Mouse (Mus musculus): Measurements from ENCODE around the gene Krt82. TPM values are rescaled to one million over a fixed set of nuclear protein-coding genes. Genes with fewer than 3 reads are reported as not detected.
A peak's percentile ranks its signal among the peaks of the same experiment; 100 is the strongest.

Gene Krt82
- total RNA-seq (2021), result not detected
- long read RNA-seq, experiment 1, result 0 reads
- long read RNA-seq, experiment 2, result 0 reads

- no peak for DNase-seq
These were observed at the start of gene Krt82 for GRCm38 (mm10) chr15:101550567-101550966. Gene Krt82 (minus strand): TSS chr15:101550667.

- no peak for DNase-seq
These were observed 48.7 kb upstream of the Krt82 start for GRCm38 (mm10) chr15:101599123-101599522.

GRCm38 (mm10) chr15:101588216-101588615 lies 37.7 kb upstream of the Krt82 start:
- no peak for DNase-seq

GRCm38 (mm10) chr15:101584456-101584855 lies 34.0 kb upstream of the Krt82 start:
- no peak for DNase-seq

GRCm38 (mm10) chr15:101583211-101583965 lies 32.9 kb upstream of the Krt82 start:
- no peak for DNase-seq

- no peak for DNase-seq
These were observed 31.2 kb upstream of the Krt82 start for GRCm38 (mm10) chr15:101581701-101582100.

GRCm38 (mm10) chr15:101575506-101575905 lies 25.0 kb upstream of the Krt82 start:
- no peak for DNase-seq

- DNase-seq, result no peak
These were observed 23.4 kb upstream of the Krt82 start, which contains the start of gene Krt75 for GRCm38 (mm10) chr15:101573796-101574345. Gene Krt75 (minus strand): TSS chr15:101573904.

GRCm38 (mm10) chr15:101567780-101568179 lies 17.3 kb upstream of the Krt82 start:
- DNase-seq, result no peak

- DNase-seq, result no peak
These were observed 12.4 kb upstream of the Krt82 start, which contains the start of gene Krt90 for GRCm38 (mm10) chr15:101562850-101563249. Gene Krt90 (minus strand): TSS chr15:101562950.

- no peak for DNase-seq
These were observed 7.7 kb upstream of the Krt82 start for GRCm38 (mm10) chr15:101558034-101558646.

- peak; percentile 48 for DNase-seq
These were observed 2.7 kb upstream of the Krt82 start for GRCm38 (mm10) chr15:101553169-101553568.

- DNase-seq, result no peak
These were observed 1.7 kb upstream of the Krt82 start for GRCm38 (mm10) chr15:101552188-101552587.

- no peak for DNase-seq
These were observed 6.0 kb downstream of the Krt82 start for GRCm38 (mm10) chr15:101544478-101544877.

- no peak for DNase-seq
These were observed 7.9 kb downstream of the Krt82 start for GRCm38 (mm10) chr15:101542543-101542942.

- no peak for DNase-seq
These were observed 11.9 kb downstream of the Krt82 start for GRCm38 (mm10) chr15:101538580-101538900.

- DNase-seq, result no peak
These were observed 12.4 kb downstream of the Krt82 start for GRCm38 (mm10) chr15:101537864-101538579.

- no peak for DNase-seq
These were observed 14.2 kb downstream of the Krt82 start for GRCm38 (mm10) chr15:101536054-101536850.

- no peak for DNase-seq
These were observed 17.7 kb downstream of the Krt82 start, which contains the start of gene Krt84 for GRCm38 (mm10) chr15:101532720-101533119. Gene Krt84 (minus strand): TSS chr15:101532820.

- no peak for DNase-seq
These were observed 27.8 kb downstream of the Krt82 start for GRCm38 (mm10) chr15:101522556-101523232.

GRCm38 (mm10) chr15:101519792-101520191 lies 30.7 kb downstream of the Krt82 start:
- DNase-seq, result peak; percentile 80
